Mouse (Mus musculus) olfactory bulb, adult 2 months (tissue): ENCODE results near the gene Arl15. TPM values are rescaled to one million over a fixed set of nuclear protein-coding genes. Genes with fewer than 3 reads are reported as not detected.
"Not testable (repeated sequence)": the region's sequence is repeated elsewhere in the genome, so short reads cannot be mapped to it uniquely, and the experiment has no call there.

ENCODE experiments used
- H3K27ac ChIP-seq: fragments of 200-500 bp; 2 replicates; pipeline ENCODE4 v1.5.1; 2012; ENCODE audit warnings: low read depth, low read length; ENCODE audit not compliant: insufficient read depth
- H3K4me1 ChIP-seq: fragments of 200-500 bp; 2 replicates; pipeline ENCODE4 v1.6.1; 2012; ENCODE audit warnings: low read length; ENCODE audit not compliant: control insufficient read depth, insufficient read depth
- H3K4me3 ChIP-seq: fragments of 200-500 bp; 2 replicates; pipeline ENCODE4 v1.5.1; 2012; ENCODE audit warnings: mild to moderate bottlenecking, low read depth, low read length, moderate library complexity; ENCODE audit not compliant: insufficient read depth
- CTCF ChIP-seq: fragments of 200-500 bp; IDR thresholded peaks from 2 replicates; pipeline ENCODE4 v1.5.1; 2012; ENCODE audit warnings: low read depth, mild to moderate bottlenecking, low read length, moderate library complexity; ENCODE audit not compliant: insufficient read depth
- POLR2A ChIP-seq: fragments of 200-500 bp; IDR thresholded peaks from 2 replicates; pipeline ENCODE4 v1.6.1; 2012; ENCODE audit warnings: mild to moderate bottlenecking, low read depth, low read length, moderate library complexity; ENCODE audit not compliant: insufficient read depth
- WGBS: fragments of 180-500 bp; shearing (Covaris S2); methylation state at CpG from one replicate; pipeline ENCODE4 v1.1.7; 2018; 5-methylcytosine and 5-hydroxymethylcytosine counted together
- polyA plus RNA-seq: library from polyadenylated mRNA; stranded (reverse); fragments of >200 nt; gene quantifications from 2 replicates; pipeline ENCODE4 v1.2.4, GENCODE M21; 2012; ENCODE audit warnings: low replicate concordance; ENCODE audit not compliant: missing spikeins, insufficient read depth, insufficient read length

Gene Arl15
- polyA plus RNA-seq, 1 experiment = not detected

DNA sequence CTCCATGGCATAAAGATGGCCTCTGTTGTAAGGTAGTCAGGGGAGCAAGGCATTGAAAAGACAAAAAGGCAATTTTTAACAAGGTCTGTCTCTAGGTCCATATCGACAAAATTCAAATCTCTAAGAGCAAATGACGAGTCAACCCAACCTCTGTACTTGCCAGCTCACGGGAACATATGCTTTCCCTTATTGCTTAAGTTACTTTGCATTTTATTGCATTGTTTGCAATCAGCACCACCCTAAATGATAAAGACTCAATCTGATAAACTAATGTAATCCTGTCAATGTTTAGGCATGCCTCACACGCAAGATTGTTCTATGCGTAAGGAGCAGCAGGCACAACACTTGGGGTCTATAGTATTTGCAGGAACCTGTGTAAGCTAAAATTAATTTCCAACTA is 24.0 kb upstream of the Arl15 start:
- TF ChIP-seq CTCF (no peak), POLR2A (no peak)
- Histone ChIP-seq H3K4me3 (no peak overlapping the region), H3K4me1 (no peaks in the 10 kb centered on the region), H3K27ac (no peak overlapping the region)
- 98% methylated on average over 5 of the region's 5 CpGs for WGBS

DNA sequence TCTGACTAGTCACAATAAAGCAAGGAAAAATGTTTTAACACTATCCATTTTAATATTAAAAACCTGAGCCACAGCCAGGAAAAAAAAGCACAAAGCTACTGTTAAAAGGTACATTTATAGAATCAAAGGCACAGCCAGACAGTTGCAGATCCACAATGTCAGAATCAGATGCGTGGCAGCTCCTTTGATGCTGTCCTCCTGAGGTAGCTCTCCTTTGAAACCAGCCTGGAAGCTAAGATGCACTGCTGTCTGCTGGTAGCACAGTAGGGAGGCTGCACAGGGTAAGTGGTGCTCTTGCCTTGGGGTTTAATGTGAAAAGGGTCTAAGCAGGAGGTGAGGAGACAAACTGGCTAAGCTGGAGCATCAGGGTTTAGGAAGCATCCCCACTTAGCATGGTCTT is 23.0 kb upstream of the Arl15 start:
- no peak overlapping the region for H3K4me3 ChIP-seq
- H3K4me1 ChIP-seq = no peaks in the 10 kb centered on the region
- 69% methylated on average over 1 of the region's 1 CpGs for WGBS
- no peak overlapping the region for H3K27ac ChIP-seq
- no peak for TF ChIP-seq POLR2A
- no peak for TF ChIP-seq CTCF

GRCm38 (mm10) chr13:113774799-113775198 is 19.5 kb upstream of the Arl15 start:
- Histone ChIP-seq H3K27ac (no peak overlapping the region), H3K4me1 (no peaks in the 10 kb centered on the region), H3K4me3 (no peak overlapping the region)
- TF ChIP-seq CTCF (no peak), POLR2A (no peak)
- WGBS = 91% methylated on average over 8 of the region's 8 CpGs

GRCm38 (mm10) chr13:113775244-113776140 is 18.8 kb upstream of the Arl15 start:
- Histone ChIP-seq H3K27ac (no peak overlapping the region), H3K4me1 (no peaks in the 10 kb centered on the region), H3K4me3 (no peak overlapping the region)
- TF ChIP-seq CTCF (no peak), POLR2A (no peak)
- WGBS = 65% methylated on average over 10 of the region's 10 CpGs

DNA sequence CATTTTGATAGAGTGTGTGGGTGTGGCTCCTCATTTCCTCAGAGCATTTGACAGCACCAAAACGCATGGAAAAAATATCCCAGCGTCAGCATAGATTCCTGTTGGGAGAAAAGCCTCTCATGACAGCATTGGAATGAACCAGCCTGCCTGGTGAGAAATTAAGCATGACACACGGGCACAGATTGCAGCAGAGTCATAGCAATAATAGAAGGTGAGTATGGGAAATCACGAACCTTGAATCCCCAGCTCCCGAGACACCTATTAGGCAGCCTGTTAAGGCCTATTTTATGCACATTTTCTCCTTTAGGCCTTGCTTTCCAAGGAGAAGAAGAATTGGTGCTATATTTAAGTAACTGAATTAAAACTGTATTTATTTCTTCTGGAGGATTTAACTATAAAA is 8.5 kb upstream of the Arl15 start:
- no peak overlapping the region for H3K4me3 ChIP-seq
- H3K27ac ChIP-seq = no peak overlapping the region
- WGBS = 91% methylated on average over 5 of the region's 5 CpGs
- H3K4me1 ChIP-seq = no peaks in the 10 kb centered on the region
- no peak for TF ChIP-seq CTCF
- TF ChIP-seq POLR2A = no peak

GRCm38 (mm10) chr13:113787136-113787535 is 7.2 kb upstream of the Arl15 start:
- no peak overlapping the region for H3K27ac ChIP-seq
- TF ChIP-seq CTCF (no peak), POLR2A (no peak)
- 84% methylated on average over 8 of the region's 8 CpGs for WGBS
- H3K4me1 ChIP-seq = no peaks in the 10 kb centered on the region
- no peak overlapping the region for H3K4me3 ChIP-seq

DNA sequence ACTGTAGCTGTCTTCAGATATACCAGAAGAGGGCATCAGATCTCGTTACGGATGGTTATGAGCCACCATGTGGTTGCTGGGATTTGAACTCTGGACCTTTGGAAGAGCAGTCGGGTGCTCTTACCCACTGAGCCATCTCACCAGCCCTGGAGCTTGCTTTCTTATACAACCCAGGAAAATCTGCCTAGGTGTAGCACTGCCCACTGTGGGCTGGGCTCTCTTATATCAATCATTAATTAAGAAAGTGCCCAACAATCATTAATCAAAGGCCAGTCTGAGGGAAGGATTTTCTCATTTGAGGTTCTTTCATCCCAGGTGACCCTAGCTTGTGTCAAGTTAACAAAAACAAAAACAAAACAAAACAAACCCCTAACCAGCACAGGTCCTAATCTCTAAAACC is 4.3 kb upstream of the Arl15 start:
- WGBS = 91% methylated on average over 3 of the region's 3 CpGs
- H3K4me1 ChIP-seq, H3K27ac ChIP-seq, H3K4me3 ChIP-seq: not testable (repeated sequence)

DNA sequence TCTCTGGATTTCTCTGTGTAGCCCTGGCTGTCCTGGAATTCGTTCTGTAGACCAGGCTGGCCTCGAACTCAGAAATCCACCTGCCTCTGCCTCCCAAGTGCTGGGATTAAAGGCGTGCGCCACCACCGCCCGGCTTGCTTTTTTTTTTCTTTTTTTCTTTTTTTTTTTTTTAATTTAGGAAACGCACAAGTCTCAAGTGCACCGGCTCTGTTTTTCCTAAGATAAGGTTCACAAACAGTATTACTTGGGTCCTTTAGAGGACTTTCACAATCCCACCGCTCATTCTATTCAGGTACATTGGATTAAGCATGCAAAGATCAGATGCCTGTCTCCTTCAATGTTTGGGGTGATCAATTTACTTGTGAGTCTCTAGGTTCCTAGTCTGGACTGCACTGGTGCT is 668 bp upstream of the Arl15 start:
- WGBS = 63% methylated on average over 9 of the region's 9 CpGs
- TF ChIP-seq POLR2A (no peak), CTCF (no peak)
- peak overlapping the region; percentile 65 for H3K4me3 ChIP-seq
- H3K4me1 ChIP-seq = no peaks in the 10 kb centered on the region
- H3K27ac ChIP-seq = peak overlapping the region; percentile 74

DNA sequence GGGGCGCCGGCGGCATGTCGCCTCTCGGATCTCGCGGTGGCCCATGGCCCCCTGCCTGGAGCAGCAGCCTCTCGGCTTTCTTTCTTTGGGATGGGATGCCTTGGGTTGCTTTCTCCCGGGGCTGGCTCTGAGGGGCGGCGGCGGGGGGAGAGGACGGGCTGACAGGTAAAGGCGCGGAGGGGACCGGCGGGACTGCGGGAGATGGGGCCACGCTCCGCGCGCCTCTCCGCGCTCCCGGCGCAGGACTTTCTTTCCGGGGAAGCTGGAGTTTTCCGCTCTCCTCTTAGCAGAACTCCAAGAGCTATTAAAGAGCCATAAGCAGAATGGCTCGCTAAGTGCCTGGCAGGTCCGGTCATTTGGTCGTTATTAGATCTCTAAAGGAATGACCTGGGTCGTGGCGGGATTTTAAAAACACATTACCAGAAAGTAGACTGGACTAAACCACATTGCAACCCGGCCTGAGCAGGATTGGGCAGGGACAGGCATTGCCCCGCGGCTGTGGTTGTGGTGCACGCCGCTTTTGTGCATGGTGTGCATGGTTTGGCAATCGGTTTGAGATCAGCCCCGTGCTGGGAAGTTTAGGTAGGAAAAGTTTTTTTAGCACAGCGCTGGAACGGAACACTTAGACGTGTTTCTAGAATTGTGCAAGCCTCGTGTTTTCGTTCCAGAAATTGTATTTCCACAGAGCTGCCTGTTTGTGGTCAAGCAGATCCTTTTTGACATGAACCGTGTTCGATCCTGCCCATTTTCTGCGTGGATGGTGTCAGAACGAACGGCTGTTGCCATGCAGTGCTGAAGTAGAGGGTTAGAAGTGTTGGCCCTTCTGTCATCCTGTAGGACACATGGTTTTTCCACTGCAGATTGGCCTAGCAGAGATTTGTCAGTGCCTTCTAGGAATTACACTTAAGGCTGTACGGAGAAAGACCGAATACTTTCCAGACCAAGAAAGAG is 675 bp downstream of the Arl15 start:
- Histone ChIP-seq H3K4me1 (no peaks in the 10 kb centered on the region), H3K4me3 (peak overlapping the region; percentile 65), H3K27ac (peak overlapping the region; percentile 35; the same call in 1 of the 2 replicates)
- WGBS = 1% methylated on average over 52 of the region's 52 CpGs
- no peak for TF ChIP-seq POLR2A
- TF ChIP-seq CTCF = no peak
